Mouse (Mus musculus): ENCODE measurements around the gene Arid1a.

Gene Arid1a

GRCm38 (mm10) chr4:133659497-133660192, 96.9 kb downstream of the Arid1a start:
- CTCF ChIA-PET = interaction anchor here (0.7 to 0.9 kb wide), 2 partner anchors 9 to 71 kb away, joined by 3 read pairs; no protein-coding TSS in a partner anchor

DNA sequence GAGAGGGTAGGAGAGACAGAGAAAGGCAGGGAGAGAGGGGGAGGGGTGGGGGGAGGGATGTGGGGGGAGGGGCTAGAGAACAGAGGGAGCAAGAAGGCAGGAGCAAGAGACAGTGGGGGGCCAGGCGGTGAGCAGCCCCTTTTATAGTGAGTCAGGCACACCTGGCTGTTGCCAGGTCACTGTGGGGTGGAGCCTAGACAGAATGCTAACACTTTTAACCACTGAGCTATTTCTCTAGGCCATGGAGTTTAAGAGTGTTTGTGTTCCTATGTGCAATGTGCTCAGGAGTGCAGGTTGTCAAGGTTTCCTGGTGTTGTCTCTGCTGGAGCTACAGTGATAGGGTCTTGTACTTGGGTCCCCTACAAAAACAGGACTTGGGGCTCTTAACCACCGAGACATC, 97.8 kb downstream of the Arid1a start:
- CTCF ChIA-PET = interaction anchor here (0.6 kb wide), 1 partner anchor 719 kb away, joined by 4 read pairs; no protein-coding TSS in a partner anchor

DNA sequence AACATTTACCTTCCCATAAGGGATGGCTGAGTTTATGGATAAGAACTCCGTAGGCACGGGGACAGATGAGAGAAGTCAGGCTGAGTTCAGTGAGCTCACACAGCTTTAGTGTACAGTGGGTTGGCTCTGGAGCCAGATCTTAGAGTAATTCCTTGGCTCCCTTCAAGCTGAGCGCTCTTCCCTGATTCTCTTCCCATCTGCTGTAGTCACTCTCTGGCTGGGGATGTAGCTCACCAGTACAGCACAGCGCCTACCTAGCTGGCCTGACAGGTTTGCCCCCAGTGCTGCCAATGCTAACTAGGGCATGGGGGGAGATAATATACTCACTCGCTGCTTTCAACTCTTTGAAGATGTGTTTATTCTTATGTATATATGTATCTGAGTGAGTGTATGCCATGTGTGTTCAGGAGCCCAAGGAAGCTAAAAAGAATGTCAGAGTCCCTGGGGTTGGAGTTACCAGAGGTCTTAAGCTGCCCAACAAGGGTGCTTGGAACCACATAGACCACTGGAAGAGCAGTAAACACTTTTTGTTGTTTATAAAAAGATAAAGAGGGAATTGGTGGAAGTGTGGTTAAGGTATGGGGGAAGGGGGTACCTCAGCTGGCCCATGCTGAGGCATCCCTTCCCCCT, 98.6 kb downstream of the Arid1a start:
- CTCF ChIA-PET = interaction anchor here (0.6 kb wide), 2 partner anchors 29 to 720 kb away, joined by 4 to 14 read pairs; no protein-coding TSS in a partner anchor

DNA sequence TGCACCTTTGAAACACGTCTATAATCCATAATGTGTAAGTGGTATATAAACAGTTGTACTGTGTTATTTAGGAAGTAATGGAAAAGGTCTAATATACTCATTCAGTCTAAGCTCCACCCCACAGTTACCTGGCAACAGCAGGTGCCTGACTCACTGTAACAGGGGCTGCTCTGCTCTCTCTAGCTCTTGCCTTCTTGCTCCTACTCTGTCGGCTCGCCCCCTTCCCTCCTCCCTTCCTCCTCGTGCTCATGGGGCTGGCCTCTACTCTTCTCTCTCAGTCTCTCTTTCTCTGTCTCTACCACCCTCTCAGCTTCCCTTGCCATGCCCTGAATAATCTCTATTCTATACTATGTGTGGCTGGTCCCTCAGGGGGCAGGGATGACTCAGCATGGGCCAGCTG, 99.6 kb downstream of the Arid1a start:
- CTCF ChIA-PET = interaction anchor here (0.6 to 1.0 kb wide), 4 partner anchors 13 to 174 kb away, joined by 3 read pairs; no protein-coding TSS in a partner anchor

GRCm38 (mm10) chr4:133656294-133656693, 100.3 kb downstream of the Arid1a start:
- CTCF ChIA-PET = interaction anchor here (0.5 to 1.0 kb wide), 5 partner anchors 14 to 174 kb away, joined by 3 read pairs; no protein-coding TSS in a partner anchor

- CTCF ChIA-PET = interaction anchor here (0.7 kb wide), 1 partner anchor 56 kb away, joined by 6 read pairs; no protein-coding TSS in a partner anchor
Observed at GRCm38 (mm10) chr4:133654070-133654469, 102.5 kb downstream of the Arid1a start.

- CTCF ChIA-PET = no interaction called here
Observed at GRCm38 (mm10) chr4:133652746-133653145, 103.8 kb downstream of the Arid1a start.

GRCm38 (mm10) chr4:133651986-133652385, 104.6 kb downstream of the Arid1a start:
- CTCF ChIA-PET = interaction anchor here (1.0 to 1.7 kb wide), 2 partner anchors 9 to 20 kb away, joined by 3 to 5 read pairs; no protein-coding TSS in a partner anchor

DNA sequence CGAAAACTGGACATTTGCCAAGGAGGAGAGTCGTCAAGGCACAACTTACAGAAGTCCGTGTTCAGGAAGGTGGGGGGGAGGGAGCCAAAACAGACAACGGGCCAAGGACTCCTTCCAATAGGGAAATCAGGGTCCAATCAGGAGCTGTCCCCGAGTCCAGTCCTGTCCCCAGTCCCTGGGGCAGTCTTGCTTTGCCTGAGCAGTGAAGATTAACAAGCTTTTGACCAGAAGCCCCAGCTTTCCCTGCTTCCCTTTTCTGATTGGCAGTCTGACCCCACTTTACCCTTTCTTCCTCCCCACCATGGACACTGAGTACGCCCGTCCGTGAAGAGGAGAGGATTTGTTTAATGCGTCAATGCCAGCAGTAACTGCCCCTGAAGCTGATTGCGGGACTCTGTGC, 105.1 kb downstream of the Arid1a start:
- CTCF ChIA-PET = interaction anchor here (1.0 to 1.7 kb wide), 2 partner anchors 10 to 19 kb away, joined by 3 to 5 read pairs; no protein-coding TSS in a partner anchor

GRCm38 (mm10) chr4:133649989-133650699, 106.4 kb downstream of the Arid1a start, which contains the start of gene Zdhhc18:
TSS of gene Zdhhc18 (minus strand) at chr4:133650154.
- CTCF ChIA-PET = interaction anchor here (0.6 to 1.7 kb wide), 7 partner anchors 10 to 185 kb away, joined by 3 to 5 read pairs (median 5); no protein-coding TSS in a partner anchor

GRCm38 (mm10) chr4:133649464-133649863, 107.1 kb downstream of the Arid1a start:
- CTCF ChIA-PET = interaction anchor here (0.7 to 1.2 kb wide), 3 partner anchors 17 to 54 kb away, joined by 3 read pairs; no protein-coding TSS in a partner anchor

GRCm38 (mm10) chr4:133645680-133646079, 110.9 kb downstream of the Arid1a start:
- CTCF ChIA-PET = no interaction called here

GRCm38 (mm10) chr4:133645195-133645594, 111.4 kb downstream of the Arid1a start:
- CTCF ChIA-PET = no interaction called here

DNA sequence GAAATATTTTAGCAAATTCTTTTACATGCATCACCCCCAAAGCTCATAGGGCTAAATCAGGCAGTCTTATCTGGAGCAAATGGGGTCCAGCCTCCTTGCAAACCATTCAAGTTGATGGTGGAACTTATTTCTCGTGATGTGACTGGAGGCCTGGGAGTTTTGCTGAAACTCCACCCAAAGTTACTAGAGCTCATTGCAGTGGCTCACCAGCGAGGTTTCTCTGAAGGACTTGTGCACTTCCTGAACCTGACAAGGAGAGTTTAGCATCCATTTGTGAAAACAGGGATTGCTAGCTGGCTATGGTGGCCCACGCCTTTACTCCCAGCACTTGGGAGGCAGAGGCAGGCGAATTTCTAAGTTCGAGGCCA, 122.5 kb downstream of the Arid1a start:
- CTCF ChIA-PET = interaction anchor here (0.6 to 1.3 kb wide), 3 partner anchors 13 to 191 kb away, joined by 3 to 4 read pairs (median 3); no protein-coding TSS in a partner anchor

GRCm38 (mm10) chr4:133633332-133634042, 123.1 kb downstream of the Arid1a start:
- CTCF ChIA-PET = interaction anchor here (0.9 to 2.1 kb wide), 3 partner anchors 13 to 28 kb away, joined by 3 to 7 read pairs (median 3); no protein-coding TSS in a partner anchor

- CTCF ChIA-PET = interaction anchor here (0.6 to 2.1 kb wide), 6 partner anchors 8 to 982 kb away, joined by 3 to 7 read pairs (median 6); no protein-coding TSS in a partner anchor
Observed at GRCm38 (mm10) chr4:133632483-133633327, 123.9 kb downstream of the Arid1a start.

DNA sequence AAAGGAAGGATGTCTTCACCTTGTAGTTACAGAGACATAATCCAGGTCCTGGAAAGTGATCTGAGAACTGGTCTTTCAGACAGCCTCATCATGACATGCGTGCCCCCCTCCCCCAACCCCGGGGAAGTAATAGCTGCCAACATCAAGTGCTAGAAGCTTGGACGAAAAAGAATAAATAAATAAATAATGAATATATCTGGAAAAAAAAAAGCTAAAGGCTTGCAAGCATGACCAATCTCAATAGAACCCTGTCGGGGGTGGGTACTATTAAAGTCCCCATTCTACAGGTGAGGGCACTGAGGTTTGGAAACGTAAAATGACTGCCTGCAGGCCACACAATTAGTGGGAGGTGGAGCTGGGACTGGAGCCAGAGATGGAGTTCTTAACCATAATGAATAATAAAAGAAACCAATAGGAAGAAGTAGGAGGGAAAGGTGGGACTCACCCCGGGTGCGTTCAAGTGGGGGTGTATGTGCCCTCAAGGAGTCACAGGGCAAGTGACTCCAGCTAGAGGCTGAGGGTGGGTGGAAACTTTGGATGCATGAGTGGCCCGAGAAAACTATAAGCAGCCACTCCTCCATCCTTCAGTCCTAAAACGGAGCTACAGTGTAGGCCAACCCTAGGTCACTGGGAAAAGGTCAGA, 124.7 kb downstream of the Arid1a start:
- CTCF ChIA-PET = interaction anchor here (0.6 to 2.1 kb wide), 6 partner anchors 8 to 943 kb away, joined by 3 to 7 read pairs (median 4); no protein-coding TSS in a partner anchor

GRCm38 (mm10) chr4:133631071-133631768, 125.3 kb downstream of the Arid1a start:
- CTCF ChIA-PET = interaction anchor here (0.6 to 2.1 kb wide), 3 partner anchors 10 to 944 kb away, joined by 3 to 7 read pairs (median 5); no protein-coding TSS in a partner anchor

Measured in spleen, embryonic (tissue).